Mouse (Mus musculus) CH12.LX (cell line): Measurements from ENCODE around the gene Clcc1. TPM values are rescaled to one million over a fixed set of nuclear protein-coding genes. Genes with fewer than 3 reads are reported as not detected.

Experiments used
- DNase-seq: peaks from one replicate; pipeline ENCODE4 v3.0.0-alpha.2; 2013; ENCODE audit errors: extremely low read depth
- H3K27ac ChIP-seq: 2 replicates; pipeline ENCODE4 v1.5.1; 2012; ENCODE audit warnings: low read depth, mild to moderate bottlenecking, control low read depth, moderate library complexity; ENCODE audit not compliant: insufficient read depth
- H3K27me3 ChIP-seq: replicated peaks from 2 replicates; pipeline ENCODE3; 2012; ENCODE audit warnings: inconsistent platforms
- H3K36me3 ChIP-seq, 2 experiments: replicated peaks in 1 of 2; 2 replicates each; pipeline versions ENCODE3 to v1.6.1; 2012; ENCODE audit warnings: inconsistent platforms in 1 of 2, low read length in 1 of 2, mild to moderate bottlenecking in 1 of 2, mixed read lengths in 1 of 2, moderate library complexity in 1 of 2; ENCODE audit not compliant: control insufficient read depth in 1 of 2, insufficient read depth in 1 of 2
- H3K4me1 ChIP-seq, 2 experiments: 2 replicates each; pipeline ENCODE4 v1.6.1; 2012; ENCODE audit warnings: inconsistent platforms in 1 of 2, moderate library complexity in 1 of 2; ENCODE audit not compliant: insufficient read depth in 2 of 2, control insufficient read depth in 1 of 2
- H3K4me2 ChIP-seq: 2 replicates; pipeline ENCODE4 v1.6.1; 2012; ENCODE audit warnings: low read depth, mild to moderate bottlenecking, control low read depth; ENCODE audit not compliant: poor library complexity, insufficient read depth, severe bottlenecking
- H3K4me3 ChIP-seq, 3 experiments: fragments of 150-350 bp in 1 of 3; sonication (generic) in 1 of 3; replicated peaks in 1 of 3; 2 replicates each; pipeline versions ENCODE3 to v1.5.1; 2011 to 2012; ENCODE audit warnings: low read depth in 2 of 3, low read length in 2 of 3, mild to moderate bottlenecking in 2 of 3, moderate library complexity in 2 of 3, control low read depth in 1 of 3, improper control_type of control experiment in 1 of 3, inconsistent platforms in 1 of 3, mixed read lengths in 1 of 3; ENCODE audit not compliant: poor library complexity in 1 of 3
- H3K79me2 ChIP-seq: replicated peaks from 2 replicates; pipeline ENCODE4 v1.6.1; 2012; ENCODE audit warnings: mild to moderate bottlenecking, moderate library complexity; ENCODE audit not compliant: control insufficient read depth, poor library complexity, insufficient read depth, severe bottlenecking; ENCODE audit errors: extremely low read depth
- H3K9ac ChIP-seq: 2 replicates; pipeline ENCODE4 v1.6.1; 2012; ENCODE audit warnings: low read depth, mild to moderate bottlenecking, control low read depth, moderate library complexity; ENCODE audit not compliant: insufficient read depth
- H3K9me3 ChIP-seq: replicated peaks from 2 replicates; pipeline ENCODE3; 2012; ENCODE audit warnings: low read length, inconsistent platforms, mixed read lengths
- BHLHE40 ChIP-seq: IDR thresholded peaks from 2 replicates; pipeline ENCODE4 v1.6.1; 2011; ENCODE audit warnings: mild to moderate bottlenecking, low read depth, low read length, improper control_type of control experiment
- CTCF ChIP-seq, 2 experiments: IDR thresholded peaks in 1 of 2; conservative IDR thresholded peaks in 1 of 2; 2 replicates each; pipeline ENCODE4 v1.5.1; 2011 to 2012; ENCODE audit warnings: low read depth in 2 of 2, low read length in 2 of 2, improper control_type of control experiment in 1 of 2, inconsistent platforms in 1 of 2, mild to moderate bottlenecking in 1 of 2, moderate library complexity in 1 of 2
- HCFC1 ChIP-seq: IDR thresholded peaks from 2 replicates; pipeline ENCODE4 v1.6.1; 2012; ENCODE audit warnings: low read depth, mild to moderate bottlenecking, inconsistent platforms, low read length, improper control_type of control experiment
- KAT2A ChIP-seq: IDR thresholded peaks from 2 replicates; pipeline ENCODE4 v1.6.1; 2012; ENCODE audit warnings: low read length, improper control_type of control experiment, inconsistent platforms; ENCODE audit not compliant: insufficient replicate concordance
- MAX ChIP-seq: IDR thresholded peaks from 2 replicates; pipeline ENCODE4 v1.6.1; 2011; ENCODE audit warnings: low read length, improper control_type of control experiment
- MAZ ChIP-seq: IDR thresholded peaks from 2 replicates; pipeline ENCODE4 v1.6.1; 2012; ENCODE audit warnings: low read depth, mild to moderate bottlenecking, inconsistent platforms, low read length, improper control_type of control experiment, moderate library complexity
- MYC ChIP-seq: IDR thresholded peaks from 2 replicates; pipeline ENCODE4 v1.6.1; 2011; ENCODE audit warnings: low read depth, mild to moderate bottlenecking, improper control_type of control experiment, low read length
- NELFE ChIP-seq: IDR thresholded peaks from 2 replicates; pipeline ENCODE4 v1.6.1; 2011; ENCODE audit warnings: low read depth, low read length, improper control_type of control experiment
- NRF1 ChIP-seq: IDR thresholded peaks from 2 replicates; pipeline ENCODE4 v1.6.1; 2014; ENCODE audit warnings: low read depth, mild to moderate bottlenecking, inconsistent platforms, low read length, improper control_type of control experiment, moderate library complexity
- RAD21 ChIP-seq: IDR thresholded peaks from 2 replicates; pipeline ENCODE4 v1.6.1; 2011; ENCODE audit warnings: low read depth, mild to moderate bottlenecking, low read length, improper control_type of control experiment, moderate library complexity
- RCOR1 ChIP-seq: conservative IDR thresholded peaks from 2 replicates; pipeline ENCODE4 v1.6.1; 2012; ENCODE audit warnings: low read depth, mild to moderate bottlenecking, inconsistent platforms, low read length, improper control_type of control experiment
- SMC3 ChIP-seq: IDR thresholded peaks from 2 replicates; pipeline ENCODE4 v1.6.1; 2011; ENCODE audit warnings: low read depth, low read length, improper control_type of control experiment
- TCF12 ChIP-seq: IDR thresholded peaks from 2 replicates; pipeline ENCODE4 v1.6.1; 2014; ENCODE audit warnings: low read depth, mild to moderate bottlenecking, inconsistent platforms, low read length, improper control_type of control experiment
- UBTF ChIP-seq: IDR thresholded peaks from 2 replicates; pipeline ENCODE4 v1.6.1; 2012; ENCODE audit warnings: low read depth, mild to moderate bottlenecking, inconsistent platforms, low read length, improper control_type of control experiment, moderate library complexity
- ZC3H11A ChIP-seq: IDR thresholded peaks from 2 replicates; pipeline ENCODE4 v1.6.1; 2012; ENCODE audit warnings: low read depth, mild to moderate bottlenecking, inconsistent platforms, low read length, improper control_type of control experiment
- ZMIZ1 ChIP-seq: IDR thresholded peaks from 2 replicates; pipeline ENCODE4 v1.6.1; 2012; ENCODE audit warnings: low read depth, mild to moderate bottlenecking, inconsistent platforms, low read length, improper control_type of control experiment
- ZNF384 ChIP-seq: IDR thresholded peaks from 2 replicates; pipeline ENCODE4 v1.6.1; 2012; ENCODE audit warnings: low read depth, low read length, improper control_type of control experiment, inconsistent platforms
- dilution Hi-C: fragments of 300-500 bp; cut with MboI; formaldehyde crosslinking; loops from 2 replicates; pipeline ENCODE4 v1.14.3; 2020; ENCODE audit warnings: low sequenced_read_pairs; ENCODE audit not compliant: extremely low pct_unique_long_range_greater_than_20kb, extremely low pct_ligation_motif_present
- in situ Hi-C: fragments of 300-500 bp; cut with MboI; formaldehyde crosslinking; loops from 3 replicates; pipeline ENCODE4 v1.14.3; 2019; ENCODE audit warnings: low sequenced_read_pairs, low pct_ligation_motif_present, low pct_unique_long_range_greater_than_20kb, mixed read lengths
- polyA plus RNA-seq: library from polyadenylated mRNA; unstranded; fragments of >175 nt; gene quantifications from 2 replicates; pipeline ENCODE4 v1.2.1, GENCODE M21; 2012; ENCODE audit warnings: low read depth; ENCODE audit not compliant: insufficient read length
- total RNA-seq, 2 experiments: library from RNA; depleted of rRNA; stranded (reverse); fragments of 300-350 nt in 1 of 2; fragments of >200 nt in 1 of 2; gene quantifications; 2 replicates each; pipeline ENCODE4 v1.2.3; 2012 to 2014

Gene Clcc1
- total and polyA plus RNA-seq, 3 experiments = 31.6 to 51.4 (median 36.3) TPM

DNA sequence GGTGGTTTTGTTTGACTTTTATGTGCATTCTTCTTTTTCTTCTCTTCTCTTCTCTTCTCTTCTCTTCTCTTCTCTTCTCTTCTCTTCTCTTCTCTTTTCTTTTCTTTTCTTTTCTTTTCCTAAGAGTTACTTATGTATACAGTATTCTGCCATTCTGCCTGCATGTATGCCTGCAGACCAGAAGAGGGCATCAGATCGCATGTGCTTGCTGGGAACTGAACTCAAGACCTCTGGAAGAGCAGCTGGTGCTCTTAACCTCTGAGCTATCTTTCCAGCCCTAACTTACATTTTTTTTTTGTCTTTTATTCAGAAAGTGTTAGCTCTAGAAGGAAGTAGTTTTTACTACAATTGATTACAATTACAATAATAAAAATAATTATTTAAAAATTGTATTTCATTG lies 7.2 kb downstream of the Clcc1 start:
- H3K4me3 ChIP-seq = no peak overlapping the region
- H3K4me2 ChIP-seq = no peak overlapping the region
- TF ChIP-seq SMC3 (peak; percentile 49; the same call in 1 of the 2 replicates), UBTF (no peak), MAZ (no peak), RAD21 (peak; percentile 24), CTCF (conservative IDR thresholded peaks at IDR 0.05 in 1 of 2, IDR thresholded peaks at IDR 0.05 in 1 of 2; ENCODE audit: low read depth in 2 of 2, low read length in 2 of 2) (peak in 1 of 2 experiments; percentile 56; a peak in 2 of 4 replicates)
- no peak overlapping the region for H3K27ac ChIP-seq
- H3K27me3 ChIP-seq = no peaks in the 10 kb centered on the region
- H3K36me3 ChIP-seq = peaks cover 29 to 65% of the 10 kb centered on the region in 2 experiments
- H3K9me3 ChIP-seq = peaks cover 8% of the 10 kb centered on the region
- no peaks in the 10 kb centered on the region for H3K4me1 ChIP-seq
- H3K79me2 ChIP-seq = no peaks in the 10 kb centered on the region; the same call in none of the 2 replicates
- dilution Hi-C loops = no loop called here
- no peak for DNase-seq
- in situ Hi-C loops = loop anchor here (25.0 kb wide), 1 partner anchor 401 kb away; no protein-coding TSS in a partner anchor
- H3K9ac ChIP-seq = no peak overlapping the region

DNA sequence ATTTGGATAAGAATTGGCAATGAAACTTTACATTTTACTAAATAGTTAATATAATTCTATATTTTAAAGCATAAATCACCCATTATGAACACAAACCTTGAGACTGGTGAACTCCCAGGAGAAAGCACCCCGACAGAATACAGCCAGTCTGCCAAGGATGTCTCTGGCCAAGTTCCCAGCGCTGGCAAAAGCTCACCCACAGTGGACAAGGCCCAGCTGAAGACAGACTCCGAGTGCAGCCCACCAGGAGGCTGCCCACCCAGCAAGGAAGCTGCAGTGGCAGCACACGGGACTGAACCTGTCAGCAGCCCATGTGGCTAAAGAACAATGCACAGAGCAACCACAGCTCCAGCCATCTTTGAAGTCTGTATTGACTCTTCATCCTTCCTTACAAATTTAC lies 22.9 kb downstream of the Clcc1 start:
- dilution Hi-C loops = no loop called here

DNA sequence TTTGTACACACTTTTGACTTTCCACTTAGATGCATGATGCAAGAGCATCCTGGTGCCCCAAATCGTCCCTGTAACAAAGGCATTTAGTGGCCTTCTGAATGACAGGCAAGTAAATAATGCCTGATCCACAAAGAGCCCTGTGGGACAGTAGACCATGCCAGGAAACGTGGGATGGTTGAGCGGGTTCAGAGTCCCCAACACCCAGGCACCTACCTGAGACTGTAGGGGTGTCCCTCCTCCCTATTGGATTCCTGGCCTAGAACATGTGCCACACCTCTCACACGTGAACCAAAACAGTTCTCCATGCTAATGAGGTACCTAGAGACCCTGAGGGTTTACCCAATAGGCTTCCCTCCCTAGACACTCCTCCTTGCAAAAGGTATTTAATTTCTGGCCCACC lies 27.3 kb downstream of the Clcc1 start:
- Histone ChIP-seq H3K79me2 (no peaks in the 10 kb centered on the region), H3K4me1 (peaks cover 3 to 10% of the 10 kb centered on the region in 2 experiments), H3K36me3 (peaks cover 44 to 70% of the 10 kb centered on the region in 2 experiments), H3K9me3 (no peaks in the 10 kb centered on the region), H3K4me3 (no peak overlapping the region), H3K27me3 (no peaks in the 10 kb centered on the region), H3K9ac (no peak overlapping the region), H3K27ac (no peak overlapping the region), H3K4me2 (no peak overlapping the region)
- DNase-seq = no peak
- dilution Hi-C loops = no loop called here
- in situ Hi-C loops = no loop called here
- no peak for TF ChIP-seq MAX
- no peak for TF ChIP-seq HCFC1
- TF ChIP-seq ZC3H11A = no peak
- TF ChIP-seq KAT2A = no peak
- TF ChIP-seq RCOR1 = no peak
- TF ChIP-seq NELFE = no peak
- TF ChIP-seq BHLHE40 = no peak
- TF ChIP-seq RAD21 = no peak
- no peak for TF ChIP-seq NRF1
- no peak for TF ChIP-seq ZNF384
- TF ChIP-seq ZMIZ1 = no peak

More for the DNA sequence above, 22.9 kb downstream of the Clcc1 start:
- Histone ChIP-seq H3K4me2 (no peak overlapping the region), H3K4me1 (no peaks in the 10 kb centered on the region), H3K27ac (no peak overlapping the region), H3K9me3 (no peaks in the 10 kb centered on the region), H3K4me3 (no peak overlapping the region), H3K27me3 (no peaks in the 10 kb centered on the region), H3K36me3 (peaks cover 60 to 84% of the 10 kb centered on the region in 2 experiments), H3K9ac (no peak overlapping the region), H3K79me2 (0 out of 2 replicates have a peak, but pooled peaks cover 2% of the 10 kb centered on the region)
- DNase-seq = no peak
- in situ Hi-C loops = no loop called here
- TF ChIP-seq TCF12 = no peak
- no peak for TF ChIP-seq MYC
